Mouse (Mus musculus): ENCODE measurements at regions not wholly inside any gene's neighbourhood (a gene's known extent, or its start where the extent isn't known, plus 50 kb on each side); places are given as distances from the start of the nearest gene placed in this dataset.

GRCm38 (mm10) chr2:78972288-78973117 lies 104.6 kb downstream of the Ube2e3 start:
- in situ Hi-C loops (cut with MboI), result no loop called here

GRCm38 (mm10) chr2:78973811-78974210 lies 105.9 kb downstream of the Ube2e3 start:
- in situ Hi-C loops (cut with MboI), result no loop called here

GRCm38 (mm10) chr2:78974683-78975392 lies 106.9 kb downstream of the Ube2e3 start:
- in situ Hi-C loops (cut with MboI), result no loop called here

- in situ Hi-C loops (cut with MboI), result no loop called here
These were observed 107.5 kb downstream of the Ube2e3 start for GRCm38 (mm10) chr2:78975393-78975774.

- in situ Hi-C loops (cut with MboI), result no loop called here
These were observed 108.2 kb downstream of the Ube2e3 start for GRCm38 (mm10) chr2:78976084-78976483.

GRCm38 (mm10) chr2:78977632-78978397 lies 109.9 kb downstream of the Ube2e3 start:
- in situ Hi-C loops (cut with MboI), result no loop called here

GRCm38 (mm10) chr2:78980019-78980418 lies 112.1 kb downstream of the Ube2e3 start:
- in situ Hi-C loops (cut with MboI), result no loop called here

- in situ Hi-C loops (cut with MboI), result no loop called here
These were observed 112.8 kb downstream of the Ube2e3 start for GRCm38 (mm10) chr2:78980661-78981229.

GRCm38 (mm10) chr2:78983347-78983746 lies 115.4 kb downstream of the Ube2e3 start:
- in situ Hi-C loops (cut with MboI), result no loop called here

- in situ Hi-C loops (cut with MboI), result no loop called here
These were observed 116.1 kb downstream of the Ube2e3 start for GRCm38 (mm10) chr2:78983944-78984498.

GRCm38 (mm10) chr2:78986984-78987383 lies 119.1 kb downstream of the Ube2e3 start:
- in situ Hi-C loops (cut with MboI), result no loop called here

GRCm38 (mm10) chr2:78987388-78987787 lies 119.5 kb downstream of the Ube2e3 start:
- in situ Hi-C loops (cut with MboI), result no loop called here

- in situ Hi-C loops (cut with MboI), result no loop called here
These were observed 120.3 kb downstream of the Ube2e3 start for GRCm38 (mm10) chr2:78988224-78988623.

- in situ Hi-C loops (cut with MboI), result no loop called here
These were observed 127.1 kb downstream of the Ube2e3 start for GRCm38 (mm10) chr2:78994800-78995555.

GRCm38 (mm10) chr2:78998637-78999036 lies 130.7 kb downstream of the Ube2e3 start:
- in situ Hi-C loops (cut with MboI), result no loop called here

GRCm38 (mm10) chr2:78999410-78999809 lies 131.5 kb downstream of the Ube2e3 start:
- in situ Hi-C loops (cut with MboI), result no loop called here

GRCm38 (mm10) chr2:79004862-79005261 lies 136.9 kb downstream of the Ube2e3 start:
- in situ Hi-C loops (cut with MboI), result no loop called here

GRCm38 (mm10) chr2:79008642-79009041 lies 140.7 kb downstream of the Ube2e3 start:
- in situ Hi-C loops (cut with MboI), result no loop called here

GRCm38 (mm10) chr2:79009791-79010190 lies 141.9 kb downstream of the Ube2e3 start:
- in situ Hi-C loops (cut with MboI), result no loop called here

GRCm38 (mm10) chr2:79010273-79010672 lies 142.3 kb downstream of the Ube2e3 start:
- in situ Hi-C loops (cut with MboI), result no loop called here
